In the genomic region with DNA sequence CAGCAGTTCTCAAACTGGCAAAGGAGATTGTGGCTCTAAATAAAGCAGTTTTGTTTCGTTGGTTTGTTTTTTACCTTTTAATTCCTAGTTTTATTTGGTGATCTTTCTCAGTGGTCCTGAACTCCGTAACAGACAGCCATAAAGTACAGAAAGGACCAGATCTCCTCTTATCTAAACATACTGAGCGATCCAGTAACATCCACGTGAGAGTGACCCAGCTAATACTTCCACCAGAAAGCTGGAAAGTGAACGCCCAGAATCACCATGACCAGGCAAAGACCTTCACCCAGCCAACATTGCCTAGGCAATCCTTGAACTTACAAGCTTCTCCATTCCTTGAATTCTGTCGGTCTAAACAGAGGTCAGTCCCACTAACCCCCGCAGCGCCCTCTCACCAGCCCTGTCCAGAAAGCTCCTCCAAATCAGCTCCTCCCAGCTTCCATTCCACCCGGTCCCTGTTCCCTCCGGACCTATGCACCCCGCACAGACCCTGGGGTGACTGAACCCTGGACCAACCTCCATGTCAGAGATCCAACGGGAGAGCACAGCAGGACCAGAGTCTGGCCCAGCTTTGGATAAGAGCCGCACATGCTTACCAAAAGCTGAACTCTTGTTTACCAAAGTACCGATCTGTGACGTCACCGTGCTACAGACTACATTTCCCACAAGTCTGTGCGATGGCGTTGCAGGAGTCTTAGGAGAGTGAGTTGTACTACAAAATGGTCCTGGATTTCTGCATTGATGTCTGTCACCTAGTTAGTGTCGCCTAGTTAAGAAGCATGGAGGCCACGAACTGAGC, we compare ENCODE assay signal across 8 mouse cellular contexts. TPM values are rescaled to one million over a fixed set of nuclear protein-coding genes. Genes with fewer than 3 reads are reported as not detected.
A peak's percentile ranks its signal among the peaks of the same experiment; 100 is the strongest.
DNase-seq lines count a peak whose midpoint lies in the region; ATAC-seq and TF ChIP-seq lines count a peak whose summit lies in the region.

A gene (minus strand): TSS at position 634 of the 799 bp plus-strand sequence.

- H3K9me3 ChIP-seq in ES-E14 (ENCODE audit: control insufficient read depth, insufficient read depth, low read depth, low read length), result no peaks in the 10 kb centered on the region
- H3K9me3 ChIP-seq in forebrain, embryonic 15.5 days, result no peaks in the 10 kb centered on the region

- no peak; the same call in 1 of the 2 replicates for TF ChIP-seq POLR2A in lung, adult 2 months (IDR thresholded peaks at IDR 0.05; ENCODE audit: borderline replicate concordance, extremely low read depth, low read depth, low read length)

- H3K9ac ChIP-seq in ES-E14 (ENCODE audit: insufficient read depth, low read depth, low read length, poor library complexity, severe bottlenecking), result peak within 1 kb of the TSS; percentile 80
- peak within 1 kb of the TSS; percentile 56 for H3K9ac ChIP-seq in forebrain, embryonic 15.5 days (replicated peaks)

- in situ Hi-C loops in ES-E14 (cut with MboI; ENCODE audit: low sequenced_read_pairs in 2 of 2, unreplicated experiment in 2 of 2), result no loop called here

- peaks cover 0 to 1% of the 10 kb centered on the region in 2 experiments; a peak in 2 of 4 replicates for H3K4me1 ChIP-seq in ES-E14 (ENCODE audit: control insufficient read depth in 2 of 2, insufficient read depth in 2 of 2, low read length in 2 of 2, poor library complexity in 1 of 2)
- H3K4me1 ChIP-seq in forebrain, embryonic 15.5 days, result peaks cover 13% of the 10 kb centered on the region
- H3K4me1 ChIP-seq in lung, adult 2 months (ENCODE audit: control insufficient read depth, insufficient read depth, low read length), result peaks cover 7% of the 10 kb centered on the region

- ATAC-seq in forebrain, embryonic 15.5 days (replicated peaks), result peak; percentile 96
- ATAC-seq in neutrophil, adult 5-6 weeks (ENCODE audit: extremely low read depth, insufficient number of reproducible peaks, low FRiP score, poor library complexity, severe bottlenecking), result peak; percentile 98

- peak within 1 kb of the TSS; percentile 86 to 95 for H3K4me3 ChIP-seq in ES-E14 (ENCODE audit: insufficient read depth in 1 of 2, low read depth in 1 of 2, low read length in 2 of 2, poor library complexity in 1 of 2, severe bottlenecking in 1 of 2)
- peak within 1 kb of the TSS; percentile 64 for H3K4me3 ChIP-seq in forebrain, embryonic 15.5 days
- peak within 1 kb of the TSS; percentile 96 for H3K4me3 ChIP-seq in lung, adult 2 months (replicated peaks; ENCODE audit: extremely low read depth, low read depth, low read length)

- peak within 1 kb of the TSS; percentile 48; the same call in 1 of the 2 replicates for H3K27ac ChIP-seq in ES-E14 (ENCODE audit: insufficient read depth, low read depth, low read length, poor library complexity, severe bottlenecking)
- H3K27ac ChIP-seq in forebrain, embryonic 15.5 days (replicated peaks), result peak within 1 kb of the TSS; percentile 16; the same call in 1 of the 2 replicates

- peak; percentile 75 for DNase-seq in ES-E14 (ENCODE audit: low read depth, low spot score)
- peak; percentile 87 for DNase-seq in cerebellum, adult 11-12 months
- DNase-seq in heart, postnatal 25 days (ENCODE audit: low spot score), result peak; percentile 79
- peak; percentile 80 to 96 for DNase-seq in layer of hippocampus, adult 18-20 months (ENCODE audit: low spot score in 2 of 2)
- DNase-seq in lung, adult 2 months, result peak; percentile 88
- DNase-seq in thymus, adult 18-20 months, result peak; percentile 71 to 84

- intact Hi-C loops in heart, postnatal 25 days (cut with DNase I), result loop anchor here (2.0 kb wide), 1 partner anchor 31 kb away; no protein-coding TSS in a partner anchor

- WGBS in forebrain, embryonic 15.5 days, result 6% methylated on average over 20 of the region's 20 CpGs
- WGBS in lung, adult 2 months, result 2% methylated on average over 20 of the region's 20 CpGs

- peak within 1 kb of the TSS; percentile 76 for H3K4me2 ChIP-seq in forebrain, embryonic 15.5 days (replicated peaks)

- no peaks in the 10 kb centered on the region for H3K27me3 ChIP-seq in forebrain, embryonic 15.5 days

- no peak for TF ChIP-seq CTCF in lung, adult 2 months (IDR thresholded peaks at IDR 0.05; ENCODE audit: insufficient read depth, low read length)

- H3K36me3 ChIP-seq in ES-E14 (ENCODE audit: control insufficient read depth, insufficient read depth, low read length, poor library complexity, severe bottlenecking), result no peaks in the 10 kb centered on the region
- H3K36me3 ChIP-seq in forebrain, embryonic 15.5 days, result peaks cover 14% of the 10 kb centered on the region; the same call in 1 of the 2 replicates

TF ChIP-seq in ES-E14, 5 proteins besides CTCF, POLR2A, EP300 and RAD21:
- TF ChIP-seq HCFC1 (IDR thresholded peaks at IDR 0.05; ENCODE audit: borderline replicate concordance, insufficient read depth, low read length) (peak; percentile 88), CHD2 (IDR thresholded peaks at IDR 0.05; ENCODE audit: low read depth, low read length) (no peak)

RNA-seq across cellular contexts. Expression of the gene that starts here (rescaled TPM):
- total RNA-seq in ES-E14 (2012; rRNA removed), result 6.3 and 12.1 TPM in 2 replicates
- polyA plus RNA-seq in forebrain, embryonic 15.5 days (2015; fragmentation: Nextera tagmentation; extraction: Ambion mirVana), result 3.3 and 3.9 TPM in 2 replicates
- total RNA-seq in heart, postnatal 25 days (2021), result 10 to 100 TPM; 17.0 to 19.5 TPM
- 10 to 100 TPM; 14.8 to 19.0 TPM for total RNA-seq in layer of hippocampus, adult 18-20 months (2021)
- polyA plus RNA-seq in lung, adult 2 months (2012; rRNA removed), result 1.0 and 3.1 TPM in 2 replicates
- total RNA-seq in neutrophil, adult 5-6 weeks (2017), result 17.6 and 18.2 TPM in 2 replicates

Comparison
In these comparisons a context has a peak if more than half of its experiments do, and no peak if none do; other contexts are left out.
1. Peak in every context shown above with its lines: DNase-seq, ATAC-seq, H3K4me3 ChIP-seq and H3K27ac ChIP-seq.